Mouse (Mus musculus) pancreas, adult 10 weeks (tissue): ENCODE measurements around the gene Rcl1. TPM values are rescaled to one million over a fixed set of nuclear protein-coding genes. Genes with fewer than 3 reads are reported as not detected.

Experiments
- polyA plus RNA-seq: library from polyadenylated mRNA; stranded (reverse); fragments of 350-450 nt; fragmentation: Illumina TruSeq; extraction: RNeasy Lipid Tissue Mini Kit (QIAGEN cat#74804); gene quantifications from one replicate; pipeline ENCODE4 v1.2.3, GENCODE M21; 2015; ENCODE audit warnings: low read depth, low replicate concordance; ENCODE audit not compliant: insufficient read depth

The Rcl1 gene
- 4.0 TPM for polyA plus RNA-seq

DNA sequence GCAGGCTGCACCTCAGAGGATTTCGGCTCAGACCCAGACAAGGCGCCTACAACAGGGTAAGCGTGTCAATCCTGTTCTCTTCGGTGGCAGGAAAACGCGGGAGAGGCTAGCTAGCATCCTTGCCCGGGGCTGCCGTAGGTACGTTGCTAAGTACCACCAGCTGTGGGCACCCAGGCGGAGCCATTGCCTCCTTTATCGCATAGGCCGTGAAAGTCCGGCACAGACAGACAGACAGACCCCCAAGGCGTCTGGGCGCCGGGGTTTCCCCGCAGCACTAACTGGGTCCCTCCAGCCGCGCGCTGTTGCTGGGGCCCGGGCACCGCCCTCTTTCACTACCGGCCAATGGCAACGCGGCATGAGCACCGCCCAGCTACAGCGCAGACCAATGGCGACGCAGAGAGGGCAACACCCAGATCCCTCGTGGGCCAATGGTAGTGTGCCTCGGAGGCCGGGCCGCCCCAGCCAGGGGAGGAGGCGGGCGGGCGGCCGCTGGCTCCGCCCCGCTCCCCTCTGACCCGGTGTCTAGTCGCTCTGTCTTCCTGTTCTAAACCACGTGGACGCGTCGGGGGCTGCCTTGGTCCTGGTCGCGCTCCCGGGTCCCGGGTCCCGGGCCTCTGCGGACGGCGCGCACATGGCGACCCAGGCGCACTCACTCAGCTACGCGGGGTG is at the start of gene Rcl1:
Gene Rcl1 (plus strand): TSS at position 502 of the 669 bp plus-strand sequence.

Other genes with a start within 250 kb of the Rcl1 start
- 3.9 TPM for gene Plpp6, start 137.4 kb upstream of the Rcl1 start, polyA plus RNA-seq
- 1.4 TPM for gene 4430402I18Rik, start 133.6 kb upstream of the Rcl1 start, polyA plus RNA-seq
- gene Cdc37l1, start 111.0 kb upstream of the Rcl1 start, polyA plus RNA-seq: 9.5 TPM
- gene Ak3, start 53.4 kb upstream of the Rcl1 start, polyA plus RNA-seq: 24.1 TPM
- 4.5 TPM for gene Jak2, start 150.5 kb downstream of the Rcl1 start, polyA plus RNA-seq
- not detected for gene Insl6, start 224.0 kb downstream of the Rcl1 start, polyA plus RNA-seq
- not detected for gene Rln1, start 233.3 kb downstream of the Rcl1 start, polyA plus RNA-seq